Comparison of ENCODE assay signal across 28 mouse cellular contexts in genomic region chr15:102353986-102354385, GRCm38 (mm10). TPM values are rescaled to one million over a fixed set of nuclear protein-coding genes. Genes with fewer than 3 reads are reported as not detected.
DNase-seq lines count a peak whose midpoint lies in the region; ATAC-seq and TF ChIP-seq lines count a peak whose summit lies in the region.
"Had no signal": no experiment of that assay in that cellular context is flagged by ENCODE, and none has a peak within 500 bp of the region (broad histone marks: within the 10 kb centered on the region; RNA-seq: fewer than 3 reads in every experiment).

No protein-coding gene starts in this region.

- TF ChIP-seq CTCF in hindbrain, postnatal 0 days (IDR thresholded peaks at IDR 0.05; ENCODE audit: low read depth), result peak; percentile 9; the same call in 1 of the 2 replicates
- peak; percentile 43 for TF ChIP-seq CTCF in lung, embryonic 14.5 days (IDR thresholded peaks at IDR 0.05; ENCODE audit: low read depth)
- TF ChIP-seq CTCF in stomach, postnatal 0 days (IDR thresholded peaks at IDR 0.05; ENCODE audit: low read depth), result peak; percentile 43

- no peaks in the 10 kb centered on the region for H3K36me3 ChIP-seq in hindbrain, postnatal 0 days (ENCODE audit: insufficient read depth, low read length)
- no peaks in the 10 kb centered on the region for H3K36me3 ChIP-seq in hindbrain, embryonic 10.5 days
- no peaks in the 10 kb centered on the region for H3K36me3 ChIP-seq in lung, embryonic 14.5 days (ENCODE audit: insufficient read depth)
- no peaks in the 10 kb centered on the region for H3K36me3 ChIP-seq in stomach, postnatal 0 days (ENCODE audit: control insufficient read depth, insufficient read depth, low read length)
- H3K36me3 ChIP-seq: forebrain, embryonic 10.5 days; heart, embryonic 15.5 days; intestine, embryonic 15.5 days; kidney, embryonic 15.5 days; stomach, embryonic 15.5 days had no signal

- peaks cover 22% of the 10 kb centered on the region for H3K27me3 ChIP-seq in hindbrain, postnatal 0 days (ENCODE audit: insufficient read depth, low read length)
- peaks cover 32% of the 10 kb centered on the region for H3K27me3 ChIP-seq in hindbrain, embryonic 10.5 days (ENCODE audit: insufficient read depth, poor library complexity, severe bottlenecking)
- peaks cover 21% of the 10 kb centered on the region for H3K27me3 ChIP-seq in lung, embryonic 14.5 days (ENCODE audit: insufficient read depth, low read length)
- no peaks in the 10 kb centered on the region for H3K27me3 ChIP-seq in stomach, postnatal 0 days (ENCODE audit: control insufficient read depth, insufficient read depth, low read length)

- WGBS in hindbrain, postnatal 0 days, result 84% methylated on average over 2 of the region's 2 CpGs
- WGBS in hindbrain, embryonic 10.5 days, result 80% methylated on average over 2 of the region's 2 CpGs
- 78% methylated on average over 2 of the region's 2 CpGs for WGBS in lung, embryonic 14.5 days
- WGBS in stomach, postnatal 0 days, result 77% methylated on average over 2 of the region's 2 CpGs

- H3K9me3 ChIP-seq in hindbrain, postnatal 0 days (ENCODE audit: low read length), result no peaks in the 10 kb centered on the region
- no peaks in the 10 kb centered on the region for H3K9me3 ChIP-seq in hindbrain, embryonic 10.5 days
- H3K9me3 ChIP-seq in lung, embryonic 14.5 days (ENCODE audit: low read depth, low read length), result no peaks in the 10 kb centered on the region
- H3K9me3 ChIP-seq in stomach, postnatal 0 days (ENCODE audit: control insufficient read depth, low read length), result no peaks in the 10 kb centered on the region
- H3K9me3 ChIP-seq: forebrain, embryonic 10.5 days; heart, embryonic 15.5 days; intestine, embryonic 15.5 days; kidney, embryonic 15.5 days; stomach, embryonic 15.5 days had no signal

- H3K4me3 ChIP-seq in hindbrain, postnatal 0 days (ENCODE audit: low read length), result no peak overlapping the region
- no peak overlapping the region for H3K4me3 ChIP-seq in hindbrain, embryonic 10.5 days
- no peak overlapping the region for H3K4me3 ChIP-seq in lung, embryonic 14.5 days (ENCODE audit: low read depth, low read length)
- no peak overlapping the region for H3K4me3 ChIP-seq in stomach, postnatal 0 days (ENCODE audit: low read depth, low read length)
- H3K4me3 ChIP-seq: heart, embryonic 15.5 days; left cerebral cortex, adult 2 months; stomach, embryonic 15.5 days had no signal

- H3K27ac ChIP-seq in hindbrain, postnatal 0 days, result no peak overlapping the region
- no peak overlapping the region for H3K27ac ChIP-seq in hindbrain, embryonic 10.5 days
- H3K27ac ChIP-seq in lung, embryonic 14.5 days (ENCODE audit: low read depth), result no peak overlapping the region
- no peak overlapping the region for H3K27ac ChIP-seq in stomach, postnatal 0 days (replicated peaks)
- H3K27ac ChIP-seq: forebrain, embryonic 10.5 days; heart, embryonic 15.5 days; hindbrain, embryonic 14.5 days; intestine, embryonic 15.5 days; left cerebral cortex, adult 2 months had no signal

- no peak for ATAC-seq in hindbrain, postnatal 0 days
- ATAC-seq in lung, embryonic 14.5 days (ENCODE audit: insufficient read depth), result no peak
- no peak for ATAC-seq in stomach, postnatal 0 days (ENCODE audit: low FRiP score, low TSS enrichment)
- ATAC-seq: forebrain, embryonic 16.5 days; intestine, embryonic 15.5 days had no signal

- DNase-seq in hindbrain, postnatal 0 days (ENCODE audit: low spot score), result no peak
- no peak for DNase-seq in hindbrain, embryonic 10.5 days (ENCODE audit: low spot score)
- DNase-seq in lung, embryonic 14.5 days, result peak; percentile 62
- no peak for DNase-seq in lung, adult 18-20 months
- DNase-seq in NIH3T3 (ENCODE audit: low read depth), result peak; percentile 35
- DNase-seq in stomach, postnatal 0 days (ENCODE audit: low spot score), result no peak
- no peak for DNase-seq in thymus, postnatal 0 days (ENCODE audit: low spot score)
- DNase-seq: cerebellum, adult 11-12 months; cerebellum, postnatal 10 days; gastrocnemius, postnatal 25 days; heart, postnatal 36 days; kidney, postnatal 4 days; layer of hippocampus, adult 9-11 months; liver; lung, postnatal 36 days; midbrain, embryonic 14.5 days; right cerebral cortex, adult 18-20 months; thymus, adult 18-20 months; thymus, postnatal 4 days had no signal

- peaks cover 13% of the 10 kb centered on the region for H3K4me1 ChIP-seq in hindbrain, postnatal 0 days (ENCODE audit: insufficient read depth, low read length)
- H3K4me1 ChIP-seq in hindbrain, embryonic 10.5 days (replicated peaks), result peaks cover 66% of the 10 kb centered on the region
- H3K4me1 ChIP-seq in lung, embryonic 14.5 days (ENCODE audit: insufficient read depth), result peaks cover 13% of the 10 kb centered on the region
- peaks cover 3% of the 10 kb centered on the region; the same call in 1 of the 2 replicates for H3K4me1 ChIP-seq in stomach, postnatal 0 days (replicated peaks; ENCODE audit: control insufficient read depth, insufficient read depth)

- TF ChIP-seq EP300 in stomach, postnatal 0 days (optimal IDR thresholded peaks at IDR 0.05), result no peak

- no peak overlapping the region for H3K4me2 ChIP-seq in hindbrain, postnatal 0 days (ENCODE audit: low read depth, low read length)
- H3K4me2 ChIP-seq in lung, embryonic 14.5 days, result no peak overlapping the region
- H3K4me2 ChIP-seq in stomach, postnatal 0 days (replicated peaks; ENCODE audit: low read depth), result no peak overlapping the region

- H3K9ac ChIP-seq in hindbrain, postnatal 0 days (replicated peaks; ENCODE audit: low read length), result no peak overlapping the region
- H3K9ac ChIP-seq in lung, embryonic 14.5 days, result no peak overlapping the region
- H3K9ac ChIP-seq in stomach, postnatal 0 days (ENCODE audit: low read length), result no peak overlapping the region
- H3K9ac ChIP-seq: hindbrain, embryonic 14.5 days had no signal

RNA-seq across cellular contexts. Expression of gene Aaas, which starts 3.4 kb away (rescaled TPM):
- 19.4 and 25.4 TPM in 2 replicates for total RNA-seq in hindbrain, postnatal 0 days (2014; rRNA removed)
- 31.4 and 36.4 TPM in 2 replicates for polyA plus RNA-seq in hindbrain, postnatal 0 days (2015; fragmentation: Nextera tagmentation; extraction: Ambion mirVana)
- 102 and 122 TPM in 2 replicates for polyA plus RNA-seq in hindbrain, embryonic 10.5 days (2016; fragmentation: Nextera tagmentation; extraction: Ambion mirVana)
- 99.1 and 103 TPM in 2 replicates for polyA plus RNA-seq in lung, embryonic 14.5 days (2014; fragmentation: Nextera tagmentation; extraction: Ambion mirVana)
- 21.1 and 21.7 TPM in 2 replicates for polyA plus RNA-seq in stomach, postnatal 0 days (2015; fragmentation: Nextera tagmentation; extraction: Ambion mirVana)
- 56.8 and 61.7 TPM in 2 replicates for polyA plus RNA-seq in thymus, postnatal 0 days (2015; fragmentation: Nextera tagmentation; extraction: Ambion mirVana)

RNA-seq across cellular contexts. Expression of gene Sp7, which starts 13.0 kb away (rescaled TPM):
- total RNA-seq in hindbrain, postnatal 0 days (2014; rRNA removed), result 0.11 and 0.31 TPM in 2 replicates
- 0.38 and 0.40 TPM in 2 replicates for polyA plus RNA-seq in hindbrain, postnatal 0 days (2015; fragmentation: Nextera tagmentation; extraction: Ambion mirVana)
- polyA plus RNA-seq in hindbrain, embryonic 10.5 days (2016; fragmentation: Nextera tagmentation; extraction: Ambion mirVana), result 1.0 and 1.2 TPM in 2 replicates
- 0.55 and 0.64 TPM in 2 replicates for polyA plus RNA-seq in lung, embryonic 14.5 days (2014; fragmentation: Nextera tagmentation; extraction: Ambion mirVana)
- 0.40 and 0.41 TPM in 2 replicates for polyA plus RNA-seq in stomach, postnatal 0 days (2015; fragmentation: Nextera tagmentation; extraction: Ambion mirVana)
- 0.10 and 0.13 TPM in 2 replicates for polyA plus RNA-seq in thymus, postnatal 0 days (2015; fragmentation: Nextera tagmentation; extraction: Ambion mirVana)
- total RNA-seq: gastrocnemius, postnatal 25 days; heart, postnatal 36 days; megakaryocyte-erythroid progenitor cell, adult 5-6 weeks had no signal

RNA-seq across cellular contexts. Expression of gene Myg1, which starts 22.5 kb away (rescaled TPM):
- 56.5 and 58.0 TPM in 2 replicates for total RNA-seq in hindbrain, postnatal 0 days (2014; rRNA removed)
- 78.8 and 79.8 TPM in 2 replicates for polyA plus RNA-seq in hindbrain, postnatal 0 days (2015; fragmentation: Nextera tagmentation; extraction: Ambion mirVana)
- polyA plus RNA-seq in hindbrain, embryonic 10.5 days (2016; fragmentation: Nextera tagmentation; extraction: Ambion mirVana), result 119 and 120 TPM in 2 replicates
- polyA plus RNA-seq in lung, embryonic 14.5 days (2014; fragmentation: Nextera tagmentation; extraction: Ambion mirVana), result 111 and 113 TPM in 2 replicates
- 39.7 and 44.8 TPM in 2 replicates for polyA plus RNA-seq in stomach, postnatal 0 days (2015; fragmentation: Nextera tagmentation; extraction: Ambion mirVana)
- 94.7 and 107 TPM in 2 replicates for polyA plus RNA-seq in thymus, postnatal 0 days (2015; fragmentation: Nextera tagmentation; extraction: Ambion mirVana)

RNA-seq across cellular contexts. Expression of gene Pfdn5, which starts 28.1 kb away (rescaled TPM):
- 119 and 139 TPM in 2 replicates for total RNA-seq in hindbrain, postnatal 0 days (2014; rRNA removed)
- polyA plus RNA-seq in hindbrain, postnatal 0 days (2015; fragmentation: Nextera tagmentation; extraction: Ambion mirVana), result 531 and 540 TPM in 2 replicates
- 331 and 368 TPM in 2 replicates for polyA plus RNA-seq in hindbrain, embryonic 10.5 days (2016; fragmentation: Nextera tagmentation; extraction: Ambion mirVana)
- 477 and 511 TPM in 2 replicates for polyA plus RNA-seq in lung, embryonic 14.5 days (2014; fragmentation: Nextera tagmentation; extraction: Ambion mirVana)
- polyA plus RNA-seq in stomach, postnatal 0 days (2015; fragmentation: Nextera tagmentation; extraction: Ambion mirVana), result 321 and 336 TPM in 2 replicates
- 446 and 454 TPM in 2 replicates for polyA plus RNA-seq in thymus, postnatal 0 days (2015; fragmentation: Nextera tagmentation; extraction: Ambion mirVana)

RNA-seq across cellular contexts. Expression of gene Sp1, which starts 52.0 kb away (rescaled TPM):
- 24.7 and 26.0 TPM in 2 replicates for total RNA-seq in hindbrain, postnatal 0 days (2014; rRNA removed)
- 3.0 and 3.5 TPM in 2 replicates for polyA plus RNA-seq in hindbrain, postnatal 0 days (2015; fragmentation: Nextera tagmentation; extraction: Ambion mirVana)
- polyA plus RNA-seq in hindbrain, embryonic 10.5 days (2016; fragmentation: Nextera tagmentation; extraction: Ambion mirVana), result 6.1 and 9.3 TPM in 2 replicates
- polyA plus RNA-seq in lung, embryonic 14.5 days (2014; fragmentation: Nextera tagmentation; extraction: Ambion mirVana), result 15.3 and 16.1 TPM in 2 replicates
- polyA plus RNA-seq in stomach, postnatal 0 days (2015; fragmentation: Nextera tagmentation; extraction: Ambion mirVana), result 4.4 and 4.7 TPM in 2 replicates
- 9.7 and 10.9 TPM in 2 replicates for polyA plus RNA-seq in thymus, postnatal 0 days (2015; fragmentation: Nextera tagmentation; extraction: Ambion mirVana)

Comparison
In these comparisons a context has a peak if more than half of its experiments do, and no peak if none do; other contexts are left out.
1. DNase-seq: peak in lung, embryonic 14.5 days (single experiment) and NIH3T3 (single experiment); none in hindbrain, postnatal 0 days (single experiment), hindbrain, embryonic 10.5 days (single experiment), lung, adult 18-20 months (0 of 2), stomach, postnatal 0 days (single experiment) and thymus, postnatal 0 days (single experiment).
2. Peak in every context shown above with its lines, with median percentiles within 50 percentile points of each other: CTCF ChIP-seq.